Mouse (Mus musculus) testis, adult 2 months (tissue): Measurements from ENCODE around the gene Mdga2.

ENCODE experiments used
- CTCF ChIP-seq: fragments of 200-500 bp; IDR thresholded peaks from 2 replicates; pipeline ENCODE4 v1.5.1; 2012; ENCODE audit warnings: low read depth, mild to moderate bottlenecking, inconsistent platforms, low read length, moderate library complexity; ENCODE audit not compliant: control insufficient read depth, insufficient read depth, insufficient replicate concordance
- POLR2A ChIP-seq: fragments of 200-500 bp; IDR thresholded peaks from 2 replicates; pipeline ENCODE4 v1.6.1; 2012; ENCODE audit warnings: low read depth, mild to moderate bottlenecking, inconsistent platforms, low read length, moderate library complexity; ENCODE audit not compliant: control insufficient read depth

- no peak for TF ChIP-seq CTCF
- TF ChIP-seq POLR2A: no peak
Observed at GRCm38 (mm10) chr12:66443340-66443739, 779.0 kb downstream of the Mdga2 start.
